Mouse (Mus musculus) gastrocnemius, postnatal 10 days (tissue): ENCODE data around the gene Mybbp1a. TPM values are rescaled to one million over a fixed set of nuclear protein-coding genes. Genes with fewer than 3 reads are reported as not detected.

Experiments used
- total RNA-seq, 2 experiments: library from RNA; stranded (reverse); gene quantifications; 2 replicates each; pipeline ENCODE4 v1.2.3; 2021

The Mybbp1a gene
- total RNA-seq, 2 experiments from 2014 or later, result 74.5 to 75.9 TPM

Other genes starting within 250 kb of the Mybbp1a start
- under 1 TPM; 0.31 to 0.45 TPM for gene Gm43951, start 234.5 kb upstream of the Mybbp1a start, total RNA-seq
- 1 to 10 TPM; 2.0 to 5.6 TPM for gene 4933427D14Rik, start 233.9 kb upstream of the Mybbp1a start, total RNA-seq
- gene Txndc17, start 233.8 kb upstream of the Mybbp1a start, total RNA-seq, result 10 to 100 TPM; 37.9 to 40.3 TPM
- gene Med31, start 225.8 kb upstream of the Mybbp1a start, total RNA-seq, result 1 to 10 TPM; 8.2 to 9.2 TPM
- 10 to 100 TPM in 1 of 2 experiments, under 1 TPM in 1; 0.33 to 10.5 TPM for gene Slc13a5, start 174.1 kb upstream of the Mybbp1a start, total RNA-seq
- 1 to 10 TPM; 9.3 to 9.8 TPM for gene Xaf1, start 139.7 kb upstream of the Mybbp1a start, total RNA-seq
- not detected for gene Fbxo39, start 126.9 kb upstream of the Mybbp1a start, total RNA-seq
- gene Tekt1, start 78.9 kb upstream of the Mybbp1a start, total RNA-seq, result 1 to 10 TPM; 1.2 to 1.4 TPM
- 100 to 1,000 TPM; 145 to 153 TPM for gene Smtnl2, start 29.6 kb upstream of the Mybbp1a start, total RNA-seq
- gene Ggt6, start 5.8 kb upstream of the Mybbp1a start, total RNA-seq, result under 1 TPM in 1 of 2 experiments, not detected in 1; 0.28 TPM
- gene Spns2, start 48.5 kb downstream of the Mybbp1a start, total RNA-seq, result 10 to 100 TPM; 15.8 to 20.0 TPM
- under 1 TPM; 0.21 to 0.63 TPM for gene Spns3, start 109.2 kb downstream of the Mybbp1a start, total RNA-seq
- 10 to 100 TPM; 47.7 to 48.6 TPM for gene Ube2g1, start 165.9 kb downstream of the Mybbp1a start, total RNA-seq
- 10 to 100 TPM; 17.0 to 21.9 TPM for gene Ankfy1, start 248.7 kb downstream of the Mybbp1a start, total RNA-seq